Mouse (Mus musculus) mature B cell (primary cell): Measurements from ENCODE around the gene Wdr63.
"Not testable (repeated sequence)": the region's sequence is repeated elsewhere in the genome, so short reads cannot be mapped to it uniquely, and the experiment has no call there.

Source experiments
- in situ Hi-C: fragments of 300-500 bp; cut with MboI; formaldehyde crosslinking; loops from 2 replicates; pipeline ENCODE4 v1.14.3; 2019

The Wdr63 gene

DNA sequence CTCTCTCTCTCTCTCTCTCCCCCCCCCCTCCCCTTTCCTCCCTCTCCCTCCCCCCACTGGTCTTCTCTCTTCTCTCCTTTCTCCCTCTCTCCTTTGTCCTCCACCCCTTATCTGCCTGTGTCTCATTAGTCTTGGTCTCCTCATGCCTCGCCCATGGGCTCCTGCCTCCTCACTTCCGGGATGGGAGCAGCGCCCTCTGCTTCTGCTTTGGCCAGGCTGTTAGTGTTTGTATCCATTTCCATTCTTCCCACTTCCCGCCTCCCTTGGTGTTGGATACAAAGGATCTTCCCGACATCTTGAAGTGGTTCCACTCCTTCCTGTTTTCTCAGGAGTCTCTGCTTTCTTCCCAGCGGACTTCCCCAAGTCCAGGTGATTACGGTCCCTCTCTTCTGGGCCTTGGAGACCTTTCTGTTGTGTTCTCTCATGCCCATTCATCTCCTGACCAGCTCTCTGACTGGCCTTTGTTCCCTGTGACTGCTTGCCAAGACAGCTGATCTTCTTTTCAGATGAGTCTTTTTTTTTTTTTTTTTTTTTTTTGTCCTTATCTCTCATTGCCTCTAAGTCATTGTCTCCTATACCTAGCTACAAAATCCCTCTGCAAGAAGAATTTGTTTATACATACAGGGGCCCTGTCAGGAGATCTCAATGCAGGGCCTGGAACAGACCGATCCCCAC, 96.2 kb downstream of the Wdr63 start:
- in situ Hi-C loops: no loop called here

DNA sequence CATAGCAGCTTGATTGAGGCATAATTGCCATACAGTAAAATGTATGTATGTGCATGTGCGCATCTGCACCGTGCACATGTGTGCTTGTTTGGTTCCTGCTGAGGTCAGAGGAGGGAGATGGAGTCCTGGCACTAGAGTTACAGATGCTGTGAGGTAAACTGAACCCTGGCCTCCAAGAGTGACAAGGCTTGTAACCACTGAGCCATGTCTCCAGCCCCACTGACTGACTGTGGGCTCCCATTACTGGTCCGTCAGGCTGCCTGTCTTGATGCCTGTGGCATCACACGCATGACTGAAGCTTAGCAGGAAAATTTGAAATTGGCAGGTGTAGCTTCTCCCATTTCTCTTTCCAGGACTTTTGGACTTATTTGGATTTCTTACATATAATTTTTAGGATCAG, 97.2 kb downstream of the Wdr63 start:
- in situ Hi-C loops: no loop called here

DNA sequence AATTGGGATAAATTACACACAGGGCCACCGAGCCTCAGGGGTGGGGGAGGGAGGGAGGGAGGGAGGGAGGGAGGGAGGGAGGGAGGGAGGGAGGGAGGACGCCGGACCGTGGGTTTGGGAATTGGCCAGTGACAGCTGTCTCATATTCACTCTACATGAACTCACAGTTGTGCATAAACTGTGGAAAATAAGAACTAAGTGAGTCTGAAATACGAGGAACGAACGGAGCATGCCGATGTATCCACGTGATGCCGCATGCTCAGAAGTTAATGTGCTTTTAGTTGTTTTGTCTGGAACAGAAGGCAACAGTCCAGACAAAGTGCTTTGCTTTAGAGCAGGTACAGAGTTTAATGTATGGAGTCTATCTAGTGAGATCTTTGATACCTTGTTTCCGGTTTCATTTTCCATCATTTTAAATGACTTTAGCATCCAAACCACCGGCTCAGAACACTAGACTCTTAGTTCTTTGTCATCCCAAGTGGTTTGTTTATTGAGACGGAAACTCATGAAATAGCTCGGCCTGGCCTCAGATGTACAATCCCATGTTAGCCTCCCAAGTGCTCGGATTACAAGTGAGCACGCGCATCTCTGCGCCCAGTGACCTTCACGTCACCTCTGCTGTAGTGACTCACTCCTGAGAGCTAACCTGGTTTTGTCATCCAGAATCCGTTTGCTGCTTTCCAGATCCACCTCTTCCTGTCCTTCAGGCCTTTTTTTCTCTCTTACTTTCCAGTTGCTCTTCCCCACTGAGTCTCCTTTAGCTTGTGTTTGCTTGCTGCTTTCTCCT, 97.9 kb downstream of the Wdr63 start:
- in situ Hi-C loops: no loop called here

DNA sequence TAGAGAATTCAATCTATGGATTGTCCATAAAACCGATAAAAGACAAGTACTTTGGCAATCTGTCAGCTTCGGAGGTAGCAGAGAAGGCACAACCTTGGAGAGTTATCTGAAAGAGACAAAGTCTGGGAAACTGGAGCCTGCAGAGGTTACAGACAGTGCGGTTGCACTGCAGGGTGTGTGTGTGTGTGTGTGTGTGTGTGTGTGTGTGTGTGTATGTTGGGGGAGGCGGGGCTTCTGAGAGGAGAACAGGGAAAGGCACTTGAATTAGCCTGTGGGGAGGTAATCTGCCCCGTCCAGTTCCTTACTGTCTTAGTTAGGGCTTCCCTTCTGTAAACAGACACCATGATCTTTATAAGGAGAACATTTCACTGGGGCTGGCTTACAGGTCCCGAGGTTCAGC, 100.1 kb downstream of the Wdr63 start:
- in situ Hi-C loops: no loop called here

DNA sequence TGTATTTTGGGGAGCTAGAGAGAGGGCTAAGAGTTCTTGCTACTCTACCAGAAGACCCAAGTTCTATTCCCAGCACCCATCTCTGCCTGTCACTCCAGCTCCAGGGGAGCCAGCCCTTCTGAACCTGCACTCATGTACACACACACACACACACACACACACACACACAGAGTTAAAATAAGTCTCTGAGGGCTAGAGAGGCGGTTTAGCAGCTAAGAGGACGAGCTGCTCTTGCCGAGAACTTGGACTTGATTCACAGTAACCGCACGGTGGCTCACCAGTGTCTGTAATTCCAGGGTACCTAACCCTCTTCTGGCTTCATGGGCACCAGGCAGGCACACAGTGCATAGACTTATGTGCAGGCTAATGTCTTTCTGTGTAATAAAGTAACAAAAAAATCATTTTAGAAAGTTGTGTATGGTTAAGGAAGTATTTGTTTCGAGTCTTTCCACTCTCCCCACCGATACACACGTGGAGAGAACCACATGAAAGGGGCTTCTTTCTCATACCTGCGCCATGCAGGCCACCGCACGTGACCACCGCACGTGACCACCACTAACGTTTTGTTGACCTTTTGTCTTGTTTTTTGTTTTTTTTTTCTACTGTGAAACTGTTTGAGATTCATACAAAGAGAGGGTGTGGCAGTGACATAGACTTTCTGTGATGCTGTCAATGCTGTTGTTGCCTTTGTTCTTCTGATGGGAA, 103.4 kb downstream of the Wdr63 start:
- in situ Hi-C loops: no loop called here

DNA sequence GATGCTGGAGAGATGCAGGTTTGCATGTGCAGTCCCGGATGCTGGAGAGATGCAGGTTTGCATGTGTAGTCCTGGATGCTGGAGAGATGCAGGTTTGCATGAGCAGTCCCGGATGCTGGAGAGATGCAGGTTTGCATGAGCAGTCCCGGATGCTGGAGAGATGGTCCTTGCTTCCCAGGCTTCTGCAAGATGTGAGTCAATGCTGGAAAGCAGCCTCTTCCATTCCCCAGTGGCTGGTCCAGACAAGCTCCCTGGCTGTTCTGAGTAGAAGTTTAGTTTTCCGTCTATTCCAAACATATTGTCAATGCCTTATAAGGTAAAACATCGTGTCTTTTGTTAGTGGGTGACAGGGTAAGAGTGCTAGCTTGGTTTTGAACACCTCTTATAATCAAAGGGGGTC, 111.4 kb downstream of the Wdr63 start:
- in situ Hi-C loops: not testable (repeated sequence)

DNA sequence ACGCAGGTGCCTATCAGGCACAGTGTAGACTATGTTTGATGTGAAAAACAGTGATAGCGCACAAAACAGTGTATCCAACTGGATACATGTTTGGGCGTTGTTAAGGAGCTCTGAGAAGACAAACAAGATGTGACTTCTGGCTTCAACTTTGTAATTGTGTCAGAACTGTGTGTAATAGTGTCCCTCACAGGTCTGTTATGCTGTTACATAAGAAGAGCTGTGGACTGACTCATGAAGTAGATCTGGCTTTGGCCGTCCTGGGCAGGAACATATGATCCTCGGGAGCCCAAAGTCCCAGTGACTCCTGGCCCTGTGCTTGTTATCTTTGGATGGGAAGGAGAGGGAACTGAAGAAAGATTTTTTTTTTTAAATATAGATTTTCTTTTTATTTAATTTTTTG, 112.4 kb downstream of the Wdr63 start:
- in situ Hi-C loops: no loop called here

DNA sequence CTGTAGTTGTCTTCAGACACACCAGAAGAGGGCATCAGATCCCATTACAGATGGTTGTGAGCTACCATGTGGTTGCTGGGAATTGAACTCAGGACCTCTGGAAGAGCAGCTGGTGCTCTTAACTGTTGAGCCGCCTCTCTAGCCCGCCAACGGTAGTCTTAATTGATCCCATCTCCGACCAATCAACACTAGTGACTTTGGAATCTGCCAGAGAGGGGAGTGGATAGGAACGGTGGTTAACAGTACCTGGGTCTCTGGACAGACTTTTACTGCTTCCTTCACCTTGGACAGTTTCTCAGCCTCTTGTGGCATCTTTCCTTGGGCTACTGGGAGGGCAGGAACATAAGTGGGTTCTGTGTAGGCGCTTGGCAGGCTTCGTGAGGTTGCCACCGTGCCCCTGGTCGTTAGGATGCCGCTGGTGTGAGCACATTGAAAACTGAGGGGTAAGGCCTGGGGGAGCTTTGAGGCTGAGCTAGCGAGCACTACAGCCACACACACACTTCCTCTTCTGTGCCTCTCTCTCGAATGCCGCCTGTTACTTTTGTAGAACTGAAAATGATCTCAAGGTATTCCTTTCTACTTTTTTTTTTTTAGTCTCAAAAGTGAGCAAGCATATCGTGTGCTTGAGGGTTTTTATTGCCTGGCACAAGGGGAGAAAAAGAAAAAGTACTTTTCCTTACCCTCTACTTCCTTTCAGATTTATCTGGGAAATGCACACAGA, 114.3 kb downstream of the Wdr63 start:
- in situ Hi-C loops: no loop called here

DNA sequence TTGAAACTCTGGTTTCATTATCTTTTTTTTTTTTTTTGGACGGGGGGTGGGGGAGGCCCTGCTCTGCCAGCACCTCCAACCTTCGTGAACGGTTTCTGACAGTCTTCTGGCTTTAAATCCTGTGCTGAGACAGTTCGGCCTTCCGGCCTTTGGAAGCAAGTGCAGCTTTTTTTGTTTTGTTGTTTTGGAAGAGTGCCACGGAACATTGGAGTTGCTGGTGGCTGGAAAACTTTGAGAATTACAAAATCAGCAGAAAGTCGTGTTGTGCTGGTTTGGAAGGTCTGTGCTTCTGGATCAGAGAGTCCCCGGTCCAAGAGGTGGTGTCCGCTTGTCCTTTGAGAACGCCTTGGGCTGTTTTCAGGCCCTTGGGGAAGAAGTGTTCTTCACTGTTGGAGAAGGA, 115.1 kb downstream of the Wdr63 start:
- in situ Hi-C loops: no loop called here

DNA sequence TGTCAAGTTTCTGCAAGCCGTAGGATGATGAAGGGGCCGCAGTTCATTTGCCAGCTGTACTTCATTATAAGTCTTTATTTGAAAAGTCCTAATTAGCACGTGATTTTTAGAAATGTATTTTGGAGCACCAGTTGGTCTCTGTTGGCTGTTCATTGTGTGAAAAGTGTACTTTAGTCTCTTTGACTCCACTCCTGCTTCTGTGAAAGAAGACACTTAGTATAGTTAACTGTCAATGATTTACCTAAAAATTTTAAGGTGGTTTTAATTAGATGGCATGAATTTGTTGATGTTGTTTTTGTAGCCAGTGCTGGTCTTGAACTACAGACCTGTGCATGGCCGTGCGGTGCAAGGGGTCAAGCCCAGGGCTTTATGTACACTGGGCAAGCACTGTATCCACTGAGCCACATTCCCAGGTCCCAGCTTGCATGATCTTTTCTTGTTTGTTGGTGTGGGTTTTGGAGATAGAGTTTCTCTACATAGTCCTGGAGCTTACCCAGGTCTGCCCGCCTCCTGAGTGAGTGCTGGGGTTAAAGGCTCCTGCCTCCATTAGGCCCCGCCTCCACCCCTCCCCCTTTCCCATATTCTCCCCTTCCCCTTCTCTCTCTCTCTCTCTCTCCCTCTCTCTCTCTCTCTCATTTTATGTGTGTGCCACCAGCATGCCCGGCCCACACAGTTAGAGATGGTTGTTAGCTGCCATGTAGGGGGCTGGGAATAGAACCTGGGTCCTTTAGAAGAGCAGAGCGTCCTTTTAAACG, 115.8 kb downstream of the Wdr63 start:
- in situ Hi-C loops: no loop called here

DNA sequence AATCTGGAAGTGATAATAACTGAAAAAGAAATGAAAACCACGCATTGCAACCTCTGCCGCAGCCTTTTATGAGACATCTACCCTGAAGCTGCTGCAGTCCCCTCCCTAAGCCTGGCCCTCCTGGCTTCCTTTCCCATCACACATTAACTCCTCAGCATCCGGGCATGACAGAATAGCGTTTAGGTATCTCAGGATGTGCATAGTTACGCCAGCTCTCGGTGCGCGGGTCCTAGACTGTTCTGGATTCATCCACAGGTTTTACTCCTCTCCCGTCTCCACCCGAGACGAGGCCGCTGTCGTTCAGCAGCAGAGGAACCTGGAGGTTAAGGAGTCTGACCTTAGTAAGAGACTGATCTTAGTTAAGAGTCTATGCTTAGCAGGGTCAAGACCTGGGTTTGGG, 116.8 kb downstream of the Wdr63 start:
- in situ Hi-C loops: no loop called here
